In the genomic region with DNA sequence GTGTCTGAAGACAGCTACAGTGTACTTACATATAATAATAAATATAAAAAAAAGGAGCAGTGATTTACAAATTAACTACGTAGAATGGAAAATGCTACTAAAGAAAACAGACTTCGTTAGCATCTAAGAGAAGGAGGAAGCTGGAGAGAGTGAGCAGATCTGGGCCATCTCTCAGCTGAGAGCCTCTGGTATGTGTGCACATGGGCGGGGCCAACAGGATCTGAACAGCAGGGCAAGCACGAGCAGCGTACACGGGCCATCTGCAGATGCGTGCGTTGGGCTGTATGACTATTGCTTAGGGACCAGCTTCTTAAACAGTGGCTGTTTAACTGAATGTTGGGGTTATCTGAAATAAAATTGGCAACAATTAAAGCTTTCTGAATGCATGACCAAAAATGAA, we compare ENCODE assay signal across 11 mouse cellular contexts. TPM values are rescaled to one million over a fixed set of nuclear protein-coding genes. Genes with fewer than 3 reads are reported as not detected.
A peak's percentile ranks its signal among the peaks of the same experiment; 100 is the strongest.
DNase-seq lines count a peak whose midpoint lies in the region; ATAC-seq and TF ChIP-seq lines count a peak whose summit lies in the region.
"Had no signal": no experiment of that assay in that cellular context is flagged by ENCODE, and none has a peak within 500 bp of the region (broad histone marks: within the 10 kb centered on the region; RNA-seq: fewer than 3 reads in every experiment).

No protein-coding gene starts in this region.

- peaks cover 5% of the 10 kb centered on the region for H3K4me1 ChIP-seq in embryonic facial prominence, embryonic 14.5 days (ENCODE audit: control insufficient read depth, insufficient read depth, low read length)
- peaks cover 34% of the 10 kb centered on the region for H3K4me1 ChIP-seq in embryonic facial prominence, embryonic 10.5 days
- peaks cover 72% of the 10 kb centered on the region for H3K4me1 ChIP-seq in heart, embryonic 10.5 days
- H3K4me1 ChIP-seq: hindbrain, embryonic 13.5 days had no signal

- peaks cover 82% of the 10 kb centered on the region for H3K79me2 ChIP-seq in macrophage (ENCODE audit: inconsistent target)

- no peak for TF ChIP-seq CTCF in layer of hippocampus, adult 2 months (conservative IDR thresholded peaks at IDR 0.05)

- H3K9ac ChIP-seq in embryonic facial prominence, embryonic 14.5 days (ENCODE audit: low read depth, low read length) = no peak overlapping the region
- H3K9ac ChIP-seq: hindbrain, embryonic 13.5 days had no signal

- H3K36me3 ChIP-seq in embryonic facial prominence, embryonic 14.5 days (ENCODE audit: control insufficient read depth, insufficient read depth, low read length) = no peaks in the 10 kb centered on the region
- H3K36me3 ChIP-seq in embryonic facial prominence, embryonic 10.5 days (replicated peaks) = peaks cover 17% of the 10 kb centered on the region; the same call in 1 of the 2 replicates
- peaks cover 53% of the 10 kb centered on the region for H3K36me3 ChIP-seq in heart, embryonic 10.5 days
- H3K36me3 ChIP-seq in macrophage (ENCODE audit: inconsistent target) = peaks cover 65% of the 10 kb centered on the region
- H3K36me3 ChIP-seq: hindbrain, embryonic 13.5 days had no signal

- H3K9me3 ChIP-seq in embryonic facial prominence, embryonic 14.5 days (ENCODE audit: control insufficient read depth, low read length) = no peaks in the 10 kb centered on the region
- H3K9me3 ChIP-seq in embryonic facial prominence, embryonic 10.5 days = no peaks in the 10 kb centered on the region
- H3K9me3 ChIP-seq in heart, embryonic 10.5 days = no peaks in the 10 kb centered on the region
- H3K9me3 ChIP-seq: hindbrain, embryonic 13.5 days; limb, embryonic 10.5 days had no signal

- H3K4me3 ChIP-seq in embryonic facial prominence, embryonic 14.5 days (ENCODE audit: low read depth, low read length) = no peak overlapping the region
- H3K4me3 ChIP-seq in embryonic facial prominence, embryonic 10.5 days = no peak overlapping the region
- H3K4me3 ChIP-seq in layer of hippocampus, adult 2 months = no peak overlapping the region
- no peak overlapping the region for H3K4me3 ChIP-seq in heart, embryonic 10.5 days
- H3K4me3 ChIP-seq in macrophage (ENCODE audit: inconsistent target) = no peak overlapping the region
- H3K4me3 ChIP-seq: erythroblast, embryonic 14.5 days; hindbrain, embryonic 13.5 days; limb, embryonic 10.5 days had no signal

- no peak for ATAC-seq in embryonic facial prominence, embryonic 14.5 days (ENCODE audit: low read depth)
- ATAC-seq in cerebellum, adult (ENCODE audit: insufficient number of reproducible peaks, low FRiP score, low TSS enrichment) = no peak

- no peak overlapping the region for H3K4me2 ChIP-seq in embryonic facial prominence, embryonic 14.5 days (ENCODE audit: low read depth, low read length)
- H3K4me2 ChIP-seq: hindbrain, embryonic 13.5 days had no signal

- WGBS in embryonic facial prominence, embryonic 14.5 days = 73% methylated on average over 8 of the region's 8 CpGs
- 92% methylated on average over 8 of the region's 8 CpGs for WGBS in embryonic facial prominence, embryonic 10.5 days
- 52% methylated on average over 8 of the region's 8 CpGs for WGBS in heart, embryonic 10.5 days
- 84% methylated on average over 8 of the region's 8 CpGs for WGBS in macrophage (ENCODE audit: missing documents)

- no peaks in the 10 kb centered on the region for H3K27me3 ChIP-seq in embryonic facial prominence, embryonic 14.5 days (replicated peaks; ENCODE audit: control insufficient read depth, insufficient read depth, low read length)
- no peaks in the 10 kb centered on the region for H3K27me3 ChIP-seq in embryonic facial prominence, embryonic 10.5 days (replicated peaks; ENCODE audit: low read depth, poor library complexity, severe bottlenecking)
- H3K27me3 ChIP-seq in heart, embryonic 10.5 days (ENCODE audit: insufficient read depth, poor library complexity, severe bottlenecking) = no peaks in the 10 kb centered on the region
- H3K27me3 ChIP-seq: hindbrain, embryonic 13.5 days had no signal

- H3K27ac ChIP-seq in embryonic facial prominence, embryonic 14.5 days (replicated peaks; ENCODE audit: low read depth, low read length) = 0 out of 2 replicates have a peak overlapping the region, but pooled peaks have one; percentile 49
- H3K27ac ChIP-seq in embryonic facial prominence, embryonic 10.5 days (replicated peaks) = no peak overlapping the region
- no peak overlapping the region for H3K27ac ChIP-seq in layer of hippocampus, adult 2 months
- H3K27ac ChIP-seq in heart, embryonic 10.5 days = peak overlapping the region; percentile 89
- peak overlapping the region; percentile 85 for H3K27ac ChIP-seq in macrophage
- H3K27ac ChIP-seq: hindbrain, embryonic 13.5 days; limb, embryonic 10.5 days had no signal

- peak; percentile 51 for DNase-seq in embryonic facial prominence, embryonic 14.5 days (ENCODE audit: low spot score)
- no peak for DNase-seq in embryonic facial prominence, embryonic 10.5 days (ENCODE audit: low spot score)
- peak; percentile 50 for DNase-seq in layer of hippocampus, adult 9-11 months
- no peak for DNase-seq in layer of hippocampus, adult 2 months (ENCODE audit: low spot score in 2 of 2)
- no peak for DNase-seq in heart, embryonic 10.5 days (ENCODE audit: low spot score)
- no peak for DNase-seq in thymus, postnatal 14 days

RNA-seq across cellular contexts. Expression of a gene that starts 56.5 kb away (rescaled TPM):
- 56.4 and 60.8 TPM in 2 replicates for polyA plus RNA-seq in embryonic facial prominence, embryonic 14.5 days (2014; fragmentation: Nextera tagmentation; extraction: Ambion mirVana)
- polyA plus RNA-seq in embryonic facial prominence, embryonic 10.5 days (2016; fragmentation: Nextera tagmentation; extraction: Ambion mirVana) = 25.9 and 26.3 TPM in 2 replicates
- 1 to 10 TPM; 5.4 to 7.6 TPM for total RNA-seq in layer of hippocampus, adult 2 months (2021)
- 115 and 173 TPM in 2 replicates for polyA plus RNA-seq in heart, embryonic 10.5 days (2016; fragmentation: Nextera tagmentation; extraction: Ambion mirVana)
- 100 to 1,000 TPM in 13 of 26 experiments, 10 to 100 TPM in 13; 30.2 to 195 (median 102) TPM for total RNA-seq in macrophage (2018; cell fraction: chromatin; rRNA removed)
- total RNA-seq in macrophage (2018; cell fraction: cytosol; rRNA removed) = 100 to 1,000 TPM; 274 to 430 (median 371) TPM
- total RNA-seq in macrophage (2018; cell fraction: nucleus; rRNA removed) = 100 to 1,000 TPM in 25 of 26 experiments, 10 to 100 TPM in 1; 98.0 to 295 (median 201) TPM
- polyA plus RNA-seq in macrophage (2018) = 253 to 336 TPM (median 297 TPM) in 3 replicates

Comparison
In these comparisons a context has a peak if more than half of its experiments do, and no peak if none do; other contexts are left out.
1. DNase-seq: peak in embryonic facial prominence, embryonic 14.5 days (single experiment) and layer of hippocampus, adult 9-11 months (single experiment); none in embryonic facial prominence, embryonic 10.5 days (single experiment), layer of hippocampus, adult 2 months (0 of 2), heart, embryonic 10.5 days (single experiment) and thymus, postnatal 14 days (single experiment).
2. H3K27ac ChIP-seq: peak in embryonic facial prominence, embryonic 14.5 days (single experiment), heart, embryonic 10.5 days (single experiment) and macrophage (single experiment); none in embryonic facial prominence, embryonic 10.5 days (single experiment) and layer of hippocampus, adult 2 months (single experiment).